Mouse (Mus musculus) lung, postnatal 0 days (tissue): ENCODE measurements at regions not wholly inside any gene's neighbourhood (a gene's known extent, or its start where the extent isn't known, plus 50 kb on each side); places are given as distances from the start of the nearest gene placed in this dataset.

ENCODE experiments used
- CTCF ChIP-seq: IDR thresholded peaks from 2 replicates; pipeline ENCODE4 v1.5.1; 2016; ENCODE audit warnings: antibody characterized with exemption, mild to moderate bottlenecking
- EP300 ChIP-seq: IDR thresholded peaks from 2 replicates; pipeline ENCODE4 v1.6.1; 2016; ENCODE audit warnings: antibody characterized with exemption, mild to moderate bottlenecking, control low read depth

GRCm38 (mm10) chr17:4390012-4390411 lies 604.1 kb upstream of the Arid1b start:
- TF ChIP-seq CTCF (no peak), EP300 (no peak)
